Mouse (Mus musculus): ENCODE results near the gene Pip4k2b. TPM values are rescaled to one million over a fixed set of nuclear protein-coding genes. Genes with fewer than 3 reads are reported as not detected.

Gene Pip4k2b
- total and polyA plus RNA-seq, 2 experiments from 2014 or later = 5.2 to 166 TPM

GRCm38 (mm10) chr11:97781832-97782563, 37.5 kb upstream of the Pip4k2b start, which contains the start of gene Rpl23:
Gene Rpl23, minus strand, starts transcription at chr11:97782437.
- peak within 1 kb of the TSS; percentile 76 for H3K4me3 ChIP-seq (ENCODE audit: low read depth, low read length)
- H3K36me3 ChIP-seq (ENCODE audit: insufficient read depth, low read length) = peaks cover 22% of the 10 kb centered on the region
- H3K27ac ChIP-seq (ENCODE audit: low read depth, low read length) = peak within 1 kb of the TSS; percentile 94
- no peaks in the 10 kb centered on the region; the same call in 1 of the 2 replicates for H3K4me1 ChIP-seq (ENCODE audit: insufficient read depth, low read length)
- ATAC-seq (ENCODE audit: low FRiP score) = peak; percentile 92
- H3K9me3 ChIP-seq (ENCODE audit: low read length) = no peaks in the 10 kb centered on the region
- TF ChIP-seq CTCF (IDR thresholded peaks at IDR 0.05) = no peak
- H3K9ac ChIP-seq (replicated peaks; ENCODE audit: low read length, poor library complexity, severe bottlenecking) = peak within 1 kb of the TSS; percentile 94
- peak within 1 kb of the TSS; percentile 66 for H3K4me2 ChIP-seq (ENCODE audit: low read depth, low read length, poor library complexity, severe bottlenecking)
- peak; percentile 99 for DNase-seq (ENCODE audit: low spot score)
- whole genome bisulfite sequencing = under 1% methylated on average over 67 of the region's 67 CpGs
- no peaks in the 10 kb centered on the region for H3K27me3 ChIP-seq (ENCODE audit: insufficient read depth, low read length)

GRCm38 (mm10) chr11:97781478-97781831, 37.0 kb upstream of the Pip4k2b start:
- DNase-seq (ENCODE audit: low spot score) (no peak), ATAC-seq (ENCODE audit: low FRiP score) (no peak)
- Histone ChIP-seq H3K36me3 (ENCODE audit: insufficient read depth, low read length) (peaks cover 22% of the 10 kb centered on the region), H3K27ac (ENCODE audit: low read depth, low read length) (peak overlapping the region; percentile 94), H3K9ac (replicated peaks; ENCODE audit: low read length, poor library complexity, severe bottlenecking) (peak overlapping the region; percentile 94), H3K27me3 (ENCODE audit: insufficient read depth, low read length) (no peaks in the 10 kb centered on the region), H3K4me1 (ENCODE audit: insufficient read depth, low read length) (no peaks in the 10 kb centered on the region; the same call in 1 of the 2 replicates), H3K9me3 (ENCODE audit: low read length) (no peaks in the 10 kb centered on the region), H3K4me2 (ENCODE audit: low read depth, low read length, poor library complexity, severe bottlenecking) (peak overlapping the region; percentile 66), H3K4me3 (ENCODE audit: low read depth, low read length) (peak overlapping the region; percentile 76)
- no peak for TF ChIP-seq CTCF (IDR thresholded peaks at IDR 0.05)
- WGBS = 3% methylated on average over 11 of the region's 11 CpGs

- no peak for TF ChIP-seq CTCF (IDR thresholded peaks at IDR 0.05)
- no peaks in the 10 kb centered on the region for H3K27me3 ChIP-seq (ENCODE audit: insufficient read depth, low read length)
- H3K4me2 ChIP-seq (ENCODE audit: low read depth, low read length, poor library complexity, severe bottlenecking) = 0 out of 2 replicates have a peak overlapping the region, but pooled peaks have one; percentile 66
- 86% methylated on average over 2 of the region's 2 CpGs for WGBS
- no peak for ATAC-seq (ENCODE audit: low FRiP score)
- H3K36me3 ChIP-seq (ENCODE audit: insufficient read depth, low read length) = peaks cover 25% of the 10 kb centered on the region
- peak overlapping the region; percentile 76; the same call in 1 of the 2 replicates for H3K4me3 ChIP-seq (ENCODE audit: low read depth, low read length)
- peak overlapping the region; percentile 24; the same call in 1 of the 2 replicates for H3K9ac ChIP-seq (replicated peaks; ENCODE audit: low read length, poor library complexity, severe bottlenecking)
- H3K9me3 ChIP-seq (ENCODE audit: low read length) = no peaks in the 10 kb centered on the region
- no peak overlapping the region for H3K27ac ChIP-seq (ENCODE audit: low read depth, low read length)
- no peaks in the 10 kb centered on the region; the same call in 1 of the 2 replicates for H3K4me1 ChIP-seq (ENCODE audit: insufficient read depth, low read length)
- DNase-seq (ENCODE audit: low spot score) = no peak
Measured at GRCm38 (mm10) chr11:97779968-97780701, 35.6 kb upstream of the Pip4k2b start.

- WGBS = 97% methylated on average over 1 of the region's 1 CpGs
- Histone ChIP-seq H3K4me3 (ENCODE audit: low read depth, low read length) (no peak overlapping the region), H3K4me1 (ENCODE audit: insufficient read depth, low read length) (no peaks in the 10 kb centered on the region; the same call in 1 of the 2 replicates), H3K9ac (replicated peaks; ENCODE audit: low read length, poor library complexity, severe bottlenecking) (no peak overlapping the region), H3K36me3 (ENCODE audit: insufficient read depth, low read length) (peaks cover 26% of the 10 kb centered on the region), H3K27me3 (ENCODE audit: insufficient read depth, low read length) (no peaks in the 10 kb centered on the region), H3K27ac (ENCODE audit: low read depth, low read length) (no peak overlapping the region), H3K4me2 (ENCODE audit: low read depth, low read length, poor library complexity, severe bottlenecking) (no peak overlapping the region), H3K9me3 (ENCODE audit: low read length) (no peaks in the 10 kb centered on the region)
- no peak for DNase-seq (ENCODE audit: low spot score)
- no peak for TF ChIP-seq CTCF (IDR thresholded peaks at IDR 0.05)
- no peak for ATAC-seq (ENCODE audit: low FRiP score)
Measured at GRCm38 (mm10) chr11:97778918-97779317, 34.4 kb upstream of the Pip4k2b start.

- H3K4me2 ChIP-seq (ENCODE audit: low read depth, low read length, poor library complexity, severe bottlenecking) = no peak overlapping the region
- H3K36me3 ChIP-seq (ENCODE audit: insufficient read depth, low read length) = peaks cover 26% of the 10 kb centered on the region
- H3K27ac ChIP-seq (ENCODE audit: low read depth, low read length) = no peak overlapping the region
- no peaks in the 10 kb centered on the region for H3K9me3 ChIP-seq (ENCODE audit: low read length)
- no peaks in the 10 kb centered on the region for H3K27me3 ChIP-seq (ENCODE audit: insufficient read depth, low read length)
- TF ChIP-seq CTCF (IDR thresholded peaks at IDR 0.05) = peak; percentile 64
- ATAC-seq (ENCODE audit: low FRiP score) (no peak; the same call in 1 of the 2 replicates), DNase-seq (ENCODE audit: low spot score) (peak; percentile 33)
- 50% methylated on average over 2 of the region's 2 CpGs for WGBS
- no peaks in the 10 kb centered on the region; the same call in 1 of the 2 replicates for H3K4me1 ChIP-seq (ENCODE audit: insufficient read depth, low read length)
- no peak overlapping the region for H3K9ac ChIP-seq (replicated peaks; ENCODE audit: low read length, poor library complexity, severe bottlenecking)
- H3K4me3 ChIP-seq (ENCODE audit: low read depth, low read length) = no peak overlapping the region
Measured at GRCm38 (mm10) chr11:97777129-97777529, 32.6 kb upstream of the Pip4k2b start.
